Mouse (Mus musculus): ENCODE measurements around the gene Flot1.

GRCm38 (mm10) chr17:35879245-35880057 lies 56.4 kb downstream of the Flot1 start, which contains the start of gene Dhx16:
- TF ChIP-seq CTCF (IDR thresholded peaks at IDR 0.05; ENCODE audit: borderline replicate concordance, insufficient read depth, low read depth, low read length): peak; percentile 75
- TF ChIP-seq POLR2A (IDR thresholded peaks at IDR 0.05; ENCODE audit: borderline replicate concordance, insufficient read depth, low read length): peak; percentile 63
